Mouse (Mus musculus) heart, adult 2 months (tissue): Measurements from ENCODE around the gene Sema3a.

Source experiments
- CTCF ChIP-seq: fragments of 200-600 bp; IDR thresholded peaks from 2 replicates; pipeline ENCODE4 v1.8.1; 2022; ENCODE audit warnings: antibody characterized with exemption, mild to moderate bottlenecking, moderate library complexity
- POLR2A ChIP-seq: fragments of 200-500 bp; IDR thresholded peaks from 2 replicates; pipeline ENCODE4 v1.6.1; 2011; ENCODE audit warnings: mild to moderate bottlenecking, low read depth, low read length, control low read depth; ENCODE audit not compliant: insufficient read depth

DNA sequence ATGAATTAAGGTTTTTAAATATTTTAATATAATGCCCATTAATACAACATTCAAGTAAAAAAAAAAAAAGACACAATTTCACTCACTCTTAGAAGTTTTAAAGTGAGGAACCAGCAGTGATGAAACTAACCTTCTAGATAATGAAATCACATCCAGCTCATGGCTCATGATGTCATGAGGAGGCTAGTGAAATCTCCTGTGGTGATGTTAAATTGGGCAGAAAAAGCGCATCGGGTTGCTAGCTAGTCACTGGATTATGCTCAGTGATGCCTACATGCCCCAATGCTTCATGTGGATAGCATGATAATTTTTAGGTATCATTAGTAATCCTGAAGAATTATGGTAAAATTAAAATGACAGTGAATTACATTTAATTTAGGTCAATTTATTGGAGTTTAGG, 453.9 kb downstream of the Sema3a start:
- TF ChIP-seq POLR2A: no peak
- TF ChIP-seq CTCF: no peak
